Mouse (Mus musculus): ENCODE data around the gene Tbc1d22a.

DNA sequence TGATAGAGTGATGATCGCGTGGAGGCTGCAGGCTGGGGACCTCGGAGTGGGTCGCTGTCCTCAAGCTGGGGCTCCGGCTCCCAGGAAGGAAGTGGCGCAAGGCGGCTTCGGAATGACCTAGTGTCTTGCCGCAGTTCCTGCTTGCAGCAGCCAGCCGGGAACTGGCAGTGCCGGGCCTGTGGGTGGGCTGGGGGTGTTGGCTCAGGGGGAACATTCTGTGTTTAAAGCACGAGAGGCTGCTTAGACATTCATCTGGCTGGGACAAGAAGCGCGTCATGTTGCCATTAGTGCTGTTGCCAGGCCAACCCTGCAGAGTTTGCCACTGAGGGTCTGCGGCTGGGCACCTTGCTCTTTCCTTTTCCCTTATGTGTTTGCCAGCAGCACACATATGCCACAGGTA, 63.2 kb downstream of the Tbc1d22a start:
- TF ChIP-seq CTCF (IDR thresholded peaks at IDR 0.05; ENCODE audit: borderline replicate concordance, control insufficient read depth, extremely low read depth, insufficient read depth, low read length, poor library complexity) (no peak), POLR2A (IDR thresholded peaks at IDR 0.05; ENCODE audit: control insufficient read depth, extremely low read depth, insufficient read depth, low read length, poor library complexity) (no peak)

All from thymus, adult 2 months (tissue).